Mouse (Mus musculus): ENCODE results near the gene Ywhae. TPM values are rescaled to one million over a fixed set of nuclear protein-coding genes. Genes with fewer than 3 reads are reported as not detected.

Ywhae gene
- 1,397 and 1,405 TPM in 2 replicates for polyA plus RNA-seq (2012; rRNA removed)

DNA sequence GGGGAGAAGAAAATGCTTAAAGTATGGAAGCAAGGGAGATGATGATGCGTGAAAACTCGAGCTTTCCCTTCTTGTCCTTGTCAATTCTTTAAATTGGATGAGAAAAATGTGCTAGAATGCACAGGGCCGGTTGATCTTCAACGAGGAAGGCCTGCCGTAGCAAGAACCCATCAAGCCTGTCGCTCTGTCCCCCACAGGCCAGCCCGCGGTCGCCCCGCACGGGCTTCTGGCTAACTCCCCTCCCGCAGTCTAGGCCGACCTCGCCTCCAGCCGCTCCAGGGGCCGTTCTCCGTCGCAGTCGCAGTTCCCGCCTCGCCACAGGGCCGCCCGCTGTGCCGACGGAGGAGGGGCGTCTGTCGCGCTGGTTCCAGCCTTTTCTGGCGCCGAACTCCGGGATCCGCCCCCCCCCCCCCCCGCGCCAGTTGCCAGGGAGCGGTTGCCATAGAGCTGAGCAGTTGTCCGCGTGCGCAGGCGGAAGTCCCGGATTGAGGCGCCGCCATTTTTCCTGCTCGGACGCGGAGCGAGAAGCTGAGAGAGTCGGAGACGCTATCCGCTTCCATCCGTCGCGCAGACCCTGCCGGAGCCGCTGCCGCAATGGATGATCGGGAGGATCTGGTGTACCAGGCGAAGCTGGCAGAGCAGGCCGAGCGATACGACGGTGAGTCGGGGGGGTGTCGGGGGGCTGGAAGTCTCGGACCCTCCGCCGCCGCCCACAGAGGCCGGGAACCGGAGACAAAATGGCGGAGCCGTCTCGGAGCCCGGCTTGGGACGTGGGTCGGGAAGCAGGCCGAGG lies at the start of gene Ywhae:
Gene Ywhae (plus strand): TSS at position 436 of the 793 bp plus-strand sequence.

DNA sequence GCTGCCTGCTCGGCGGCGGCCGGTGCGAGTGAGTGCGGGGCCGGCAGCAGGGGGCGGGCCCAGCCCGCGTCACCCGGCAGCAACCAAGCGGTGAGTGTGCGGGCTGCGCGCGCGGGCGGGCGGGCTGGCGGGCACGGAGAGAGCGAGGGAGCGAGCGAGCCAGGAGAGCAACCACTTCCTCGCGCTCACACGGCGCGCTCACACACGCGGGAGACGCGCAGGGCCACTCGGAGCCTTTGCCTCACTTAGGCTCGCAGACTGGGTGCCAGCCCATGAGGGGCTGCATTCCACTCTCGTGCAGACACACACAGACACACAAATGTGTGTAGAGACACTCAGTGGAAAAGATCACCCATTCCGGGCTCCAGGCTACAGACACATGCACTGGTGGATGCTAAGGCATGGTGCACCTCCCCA lies 63.4 kb downstream of the Ywhae start, which contains the start of gene Doc2b:
Gene Doc2b (minus strand): TSS at position 21 of the 417 bp plus-strand sequence.

Other genes starting within 250 kb of the Ywhae start
- gene Prpf8, start 246.1 kb upstream of the Ywhae start, polyA plus RNA-seq (2012; rRNA removed) = 112 and 116 TPM in 2 replicates
- 1.6 and 2.2 TPM in 2 replicates for gene Rilp, start 222.8 kb upstream of the Ywhae start, polyA plus RNA-seq (2012; rRNA removed)
- gene Scarf1, start 219.3 kb upstream of the Ywhae start, polyA plus RNA-seq (2012; rRNA removed) = 3.5 and 3.6 TPM in 2 replicates
- gene Slc43a2, start 201.2 kb upstream of the Ywhae start, polyA plus RNA-seq (2012; rRNA removed) = 20.9 and 21.9 TPM in 2 replicates
- 155 and 157 TPM in 2 replicates for gene Pitpna, start 144.8 kb upstream of the Ywhae start, polyA plus RNA-seq (2012; rRNA removed)
- gene Inpp5k, start 101.9 kb upstream of the Ywhae start, polyA plus RNA-seq (2012; rRNA removed) = 59.9 and 63.8 TPM in 2 replicates
- 23.7 and 25.9 TPM in 2 replicates for gene Myo1c, start 82.4 kb upstream of the Ywhae start, polyA plus RNA-seq (2012; rRNA removed)
- gene Crk, start 53.6 kb upstream of the Ywhae start, polyA plus RNA-seq (2012; rRNA removed) = 83.2 and 89.4 TPM in 2 replicates
- 15.9 and 17.4 TPM in 2 replicates for gene Doc2b, start 63.2 kb downstream of the Ywhae start, polyA plus RNA-seq (2012; rRNA removed)
- 2.8 and 3.1 TPM in 2 replicates for gene Rph3al, start 205.6 kb downstream of the Ywhae start, polyA plus RNA-seq (2012; rRNA removed)

All from central nervous system, embryonic 18 days (tissue).